Mouse (Mus musculus) v-Abl transformed pro-B cells (cell line): ENCODE data around the gene Npff.

Experiments used
- in situ Hi-C, 2 experiments: fragments of 400-800 bp; cut with MboI; formaldehyde crosslinking; loops; one replicate each; pipeline ENCODE4 v1.15.1; 2025; ENCODE audit not compliant: unreplicated experiment in 2 of 2

The Npff gene

GRCm38 (mm10) chr15:102526111-102527002, 1.6 kb upstream of the Npff start:
- in situ Hi-C loops, result loop anchor here (5.0 to 25.0 kb wide), 4 partner anchors 96 to 936 kb away; partner anchors contain the start of genes Atp5g2 (in 1 of the 2) and Nckap1l (in 1 of the 2)

DNA sequence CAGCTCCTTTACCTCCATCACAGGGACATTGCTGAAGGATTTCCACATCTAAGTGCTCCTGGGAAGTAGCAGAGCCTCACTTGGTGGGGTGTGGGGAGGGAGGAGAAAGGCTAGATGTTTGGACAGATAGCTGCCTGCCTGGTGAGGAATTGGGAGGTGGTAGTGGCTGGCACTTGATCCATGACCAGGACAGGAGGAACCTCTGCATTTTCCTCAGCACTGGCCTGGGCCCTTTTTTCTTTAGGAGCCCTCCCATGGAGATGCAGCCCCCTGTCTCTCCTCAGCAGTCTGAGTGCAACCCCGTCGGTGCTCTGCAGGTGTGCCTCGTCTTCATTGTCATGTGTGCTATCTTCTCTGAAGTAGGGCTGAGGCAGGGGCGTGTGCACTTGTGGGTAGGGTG, 3.3 kb downstream of the Npff start:
- in situ Hi-C loops, result loop anchor here (5.0 to 10.0 kb wide), 3 partner anchors 59 to 153 kb away; partner anchors contain the start of gene Atp5g2 (in 1 of the 2)

DNA sequence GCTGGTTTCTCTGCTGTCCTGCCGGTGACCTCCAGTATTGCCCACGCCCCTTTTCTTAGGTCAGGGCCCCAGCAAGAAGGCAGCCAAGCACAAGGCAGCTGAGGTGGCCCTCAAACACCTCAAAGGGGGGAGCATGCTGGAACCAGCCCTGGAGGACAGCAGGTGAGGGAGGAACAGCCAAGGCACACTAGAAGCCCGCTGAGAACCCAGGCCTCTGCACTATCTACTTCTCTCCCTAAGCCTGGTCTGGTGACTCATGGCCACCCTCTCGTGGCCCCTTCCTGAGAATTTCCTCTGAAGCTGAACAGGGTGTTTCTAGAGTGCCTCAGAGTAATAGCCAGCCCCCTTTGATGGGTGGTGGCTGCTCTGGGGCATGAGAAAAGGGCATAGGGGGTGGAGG, 4.3 kb downstream of the Npff start:
- in situ Hi-C loops, result loop anchor here (5.0 to 10.0 kb wide), 3 partner anchors 58 to 154 kb away; partner anchors contain the start of gene Atp5g2 (in 1 of the 2)

- in situ Hi-C loops, result loop anchor here (5.0 to 10.0 kb wide), 4 partner anchors 55 to 155 kb away; partner anchors contain the start of gene Atp5g2 (in 1 of the 2)
These were observed 5.3 kb downstream of the Npff start for GRCm38 (mm10) chr15:102519211-102520141.

DNA sequence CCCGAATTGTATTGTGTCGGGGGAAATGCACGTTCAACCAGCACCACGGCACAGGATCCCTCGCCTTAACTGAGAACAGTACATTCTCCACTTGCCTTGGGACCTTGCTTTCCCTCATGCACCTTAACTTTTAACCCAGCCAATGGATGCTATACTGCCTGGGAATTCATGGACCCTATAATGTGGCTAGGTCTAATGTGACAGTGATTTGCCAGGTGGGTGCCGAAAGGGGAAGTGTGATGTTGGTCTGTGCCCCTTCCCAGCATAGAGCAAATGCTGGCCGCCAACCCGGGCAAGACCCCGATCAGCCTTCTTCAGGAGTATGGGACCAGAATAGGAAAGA, 5.9 kb downstream of the Npff start:
- in situ Hi-C loops, result loop anchor here in 1 of 2 experiments (10.0 kb wide), 1 partner anchor 54 kb away; no protein-coding TSS in a partner anchor

- in situ Hi-C loops, result loop anchor here in 1 of 2 experiments (10.0 kb wide), 1 partner anchor 53 kb away; no protein-coding TSS in a partner anchor
These were observed 6.5 kb downstream of the Npff start, which contains the start of gene Tarbp2 for GRCm38 (mm10) chr15:102517976-102518858. Gene Tarbp2 (plus strand): TSS chr15:102518192.

GRCm38 (mm10) chr15:102517631-102517975, 7.1 kb downstream of the Npff start:
- in situ Hi-C loops, result loop anchor here in 1 of 2 experiments (10.0 kb wide), 1 partner anchor 53 kb away; no protein-coding TSS in a partner anchor

GRCm38 (mm10) chr15:102516728-102517404, 7.9 kb downstream of the Npff start, which contains the start of gene Map3k12:
Gene Map3k12 (minus strand): TSS chr15:102517064.
- in situ Hi-C loops, result loop anchor here in 1 of 2 experiments (10.0 kb wide), 1 partner anchor 52 kb away; no protein-coding TSS in a partner anchor

GRCm38 (mm10) chr15:102516293-102516692, 8.4 kb downstream of the Npff start:
- in situ Hi-C loops, result loop anchor here in 1 of 2 experiments (10.0 kb wide), 1 partner anchor 51 kb away; no protein-coding TSS in a partner anchor

GRCm38 (mm10) chr15:102515791-102516190, 9.0 kb downstream of the Npff start:
- in situ Hi-C loops, result loop anchor here in 1 of 2 experiments (10.0 kb wide), 1 partner anchor 51 kb away; no protein-coding TSS in a partner anchor

- in situ Hi-C loops, result loop anchor here in 1 of 2 experiments (10.0 kb wide), 1 partner anchor 50 kb away; no protein-coding TSS in a partner anchor
These were observed 9.5 kb downstream of the Npff start for GRCm38 (mm10) chr15:102515261-102515660.

- in situ Hi-C loops, result loop anchor here in 1 of 2 experiments (10.0 kb wide), 1 partner anchor 48 kb away; no protein-coding TSS in a partner anchor
These were observed 11.7 kb downstream of the Npff start for GRCm38 (mm10) chr15:102513004-102513403.

GRCm38 (mm10) chr15:102512471-102512870, 12.3 kb downstream of the Npff start:
- in situ Hi-C loops, result loop anchor here in 1 of 2 experiments (10.0 kb wide), 1 partner anchor 48 kb away; no protein-coding TSS in a partner anchor

DNA sequence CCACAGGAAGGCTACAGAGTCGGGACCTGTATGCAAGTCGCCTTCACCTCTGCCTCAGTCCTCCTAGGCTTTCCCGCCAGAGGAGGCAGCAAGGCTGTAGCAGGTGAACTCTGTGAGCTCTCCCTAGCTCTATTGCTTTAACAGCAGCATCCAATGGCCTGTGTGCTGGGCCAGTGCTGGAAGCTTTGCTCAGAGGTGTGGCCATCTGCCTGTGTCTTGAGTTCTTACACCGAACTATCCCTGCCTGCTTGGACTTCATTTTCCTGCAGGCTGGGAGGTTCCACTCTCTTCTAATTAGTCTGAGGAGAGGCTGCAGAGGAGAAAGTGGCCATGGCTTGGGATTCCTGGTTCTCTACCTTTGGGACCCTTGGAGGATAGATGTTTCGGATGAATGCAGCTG, 12.7 kb downstream of the Npff start:
- in situ Hi-C loops, result loop anchor here in 1 of 2 experiments (10.0 kb wide), 1 partner anchor 47 kb away; no protein-coding TSS in a partner anchor

GRCm38 (mm10) chr15:102511285-102511833, 13.4 kb downstream of the Npff start:
- in situ Hi-C loops, result loop anchor here in 1 of 2 experiments (10.0 kb wide), 1 partner anchor 47 kb away; no protein-coding TSS in a partner anchor

- in situ Hi-C loops, result loop anchor here in 1 of 2 experiments (10.0 kb wide), 1 partner anchor 46 kb away; no protein-coding TSS in a partner anchor
These were observed 14.0 kb downstream of the Npff start for GRCm38 (mm10) chr15:102510590-102511284.

DNA sequence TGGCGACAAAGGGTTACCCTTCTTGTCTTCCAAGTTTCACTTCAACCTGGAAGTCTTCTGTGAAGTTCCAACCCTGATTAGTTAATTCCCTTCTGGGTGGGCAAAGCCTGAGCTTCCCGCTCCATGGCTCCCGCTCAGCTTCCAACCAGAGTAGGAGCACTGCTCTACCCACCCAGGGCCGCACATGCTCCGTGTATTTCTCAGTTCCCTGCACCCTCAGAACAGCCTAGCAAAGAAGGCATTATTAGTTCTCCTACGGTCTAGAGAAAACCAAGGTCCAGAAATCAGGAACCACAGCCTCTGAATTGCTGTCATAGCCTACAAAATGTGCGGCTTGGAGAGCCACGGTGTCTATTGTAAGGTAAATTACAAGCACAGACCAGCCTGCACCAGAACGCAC, 14.6 kb downstream of the Npff start:
- in situ Hi-C loops, result loop anchor here in 1 of 2 experiments (10.0 kb wide), 1 partner anchor 45 kb away; no protein-coding TSS in a partner anchor
